Mouse (Mus musculus) midbrain, embryonic 15.5 days (tissue): Measurements from ENCODE around the gene Serpina9. TPM values are rescaled to one million over a fixed set of nuclear protein-coding genes. Genes with fewer than 3 reads are reported as not detected.

Experiments used
- ATAC-seq: fragments of 200-750 bp; cut with Nextera tagmentation; replicated peaks from 2 replicates; pipeline ENCODE4 v1.8.0; 2017; ENCODE audit warnings: moderate TSS enrichment
- H3K27ac ChIP-seq: fragments of 300-500 bp; sonication (generic); 2 replicates; pipeline ENCODE4 v1.5.1; 2015; ENCODE audit warnings: mild to moderate bottlenecking, inconsistent platforms
- H3K27me3 ChIP-seq: fragments of 300-500 bp; sonication (generic); replicated peaks from 2 replicates; pipeline ENCODE4 v1.6.1; 2015; ENCODE audit warnings: inconsistent platforms
- H3K36me3 ChIP-seq: fragments of 300-500 bp; sonication (generic); replicated peaks from 2 replicates; pipeline ENCODE4 v1.6.1; 2015; ENCODE audit warnings: inconsistent platforms
- H3K4me1 ChIP-seq: fragments of 300-500 bp; sonication (generic); 2 replicates; pipeline ENCODE4 v1.6.1; 2015; ENCODE audit warnings: inconsistent platforms
- H3K4me2 ChIP-seq: fragments of 300-500 bp; sonication (generic); 2 replicates; pipeline ENCODE4 v1.6.1; 2015; ENCODE audit warnings: inconsistent platforms, mild to moderate bottlenecking, moderate library complexity
- H3K4me3 ChIP-seq: fragments of 300-500 bp; sonication (generic); 2 replicates; pipeline ENCODE4 v1.5.1; 2015; ENCODE audit warnings: mild to moderate bottlenecking, inconsistent platforms
- H3K9ac ChIP-seq: fragments of 300-500 bp; sonication (generic); 2 replicates; pipeline ENCODE4 v1.6.1; 2015; ENCODE audit warnings: mild to moderate bottlenecking, inconsistent platforms
- H3K9me3 ChIP-seq: fragments of 300-500 bp; sonication (generic); 2 replicates; pipeline ENCODE4 v1.6.1; 2016; ENCODE audit warnings: inconsistent platforms
- WGBS: fragments of 180-500 bp; shearing (Covaris S2); methylation state at CpG from one replicate; pipeline ENCODE4 v1.1.7; 2015; ENCODE audit warnings: mixed read lengths; 5-methylcytosine and 5-hydroxymethylcytosine counted together
- polyA plus RNA-seq: library from polyadenylated mRNA; unstranded; fragments of >200 nt; fragmentation: Nextera tagmentation; extraction: Ambion mirVana; gene quantifications from 2 replicates; pipeline ENCODE4 v1.2.1, GENCODE M21; 2015

The Serpina9 gene
- polyA plus RNA-seq, 1 experiment from 2014 or later, result not detected

DNA sequence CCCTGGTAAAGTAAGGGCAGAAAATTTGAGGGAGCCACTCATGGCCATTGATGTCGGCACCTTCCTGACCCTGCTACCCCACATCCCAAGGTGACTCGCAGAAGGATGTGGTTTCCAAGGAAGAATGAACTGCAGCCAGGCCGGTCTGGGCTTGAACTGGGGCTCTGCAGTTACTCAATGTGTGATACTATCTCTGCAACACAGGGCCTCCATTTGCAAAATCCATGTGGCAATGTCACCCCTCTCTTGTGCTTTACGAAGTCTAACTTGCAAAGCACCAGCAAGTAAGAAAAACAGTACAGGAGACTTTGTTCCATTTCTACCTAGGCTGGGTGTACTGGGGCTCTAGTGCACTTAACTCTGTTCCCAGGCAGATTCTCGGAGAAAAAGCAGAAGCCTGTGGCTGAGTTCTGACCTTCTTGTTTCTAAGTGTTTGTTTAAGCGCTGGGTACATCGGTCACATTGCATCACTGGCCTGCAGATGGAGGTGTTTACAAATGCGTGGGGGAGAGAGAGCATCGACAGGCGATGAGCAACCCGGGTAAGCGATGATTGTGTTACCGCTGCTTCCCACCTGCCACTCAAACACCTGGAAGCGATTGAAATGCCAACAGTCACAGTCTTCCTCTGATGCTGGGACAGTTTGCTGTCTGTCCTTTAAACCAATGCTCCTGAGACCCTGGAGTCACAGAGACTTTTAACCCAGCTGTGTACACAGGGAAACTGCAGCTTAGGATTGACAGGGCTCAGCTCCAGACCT, 24.6 kb downstream of the Serpina9 start:
- Histone ChIP-seq H3K9ac (no peak overlapping the region), H3K9me3 (no peaks in the 10 kb centered on the region), H3K4me1 (no peaks in the 10 kb centered on the region), H3K4me3 (no peak overlapping the region), H3K36me3 (no peaks in the 10 kb centered on the region), H3K27ac (no peak overlapping the region), H3K4me2 (no peak overlapping the region), H3K27me3 (no peaks in the 10 kb centered on the region)
- no peak for ATAC-seq
- 65% methylated on average over 14 of the region's 14 CpGs for WGBS

DNA sequence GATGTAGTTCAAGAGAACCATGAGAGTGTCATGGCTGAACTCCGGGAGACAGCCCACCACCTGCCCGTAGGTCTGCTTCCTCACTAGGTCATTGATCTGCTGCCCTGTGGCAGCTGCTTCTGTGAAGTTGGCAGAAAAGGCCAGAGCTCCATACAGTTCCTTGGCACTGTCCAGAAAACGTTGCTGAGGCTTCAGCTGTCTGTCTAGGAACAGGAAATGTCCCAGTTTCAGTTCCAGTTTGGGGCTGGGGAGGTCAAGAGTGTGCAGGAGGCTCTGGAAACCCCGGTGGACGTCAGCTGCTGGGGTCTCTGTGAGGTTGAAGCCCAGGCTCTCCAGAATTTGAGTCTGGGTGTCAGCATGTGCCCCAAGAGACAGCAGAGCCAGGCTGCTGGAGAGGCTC, 27.7 kb downstream of the Serpina9 start:
- WGBS, result 77% methylated on average over 5 of the region's 5 CpGs
- Histone ChIP-seq H3K27me3 (no peaks in the 10 kb centered on the region), H3K9ac (no peak overlapping the region), H3K9me3 (no peaks in the 10 kb centered on the region), H3K4me2 (no peak overlapping the region), H3K27ac (no peak overlapping the region), H3K36me3 (no peaks in the 10 kb centered on the region), H3K4me3 (no peak overlapping the region), H3K4me1 (no peaks in the 10 kb centered on the region)
- ATAC-seq, result no peak

DNA sequence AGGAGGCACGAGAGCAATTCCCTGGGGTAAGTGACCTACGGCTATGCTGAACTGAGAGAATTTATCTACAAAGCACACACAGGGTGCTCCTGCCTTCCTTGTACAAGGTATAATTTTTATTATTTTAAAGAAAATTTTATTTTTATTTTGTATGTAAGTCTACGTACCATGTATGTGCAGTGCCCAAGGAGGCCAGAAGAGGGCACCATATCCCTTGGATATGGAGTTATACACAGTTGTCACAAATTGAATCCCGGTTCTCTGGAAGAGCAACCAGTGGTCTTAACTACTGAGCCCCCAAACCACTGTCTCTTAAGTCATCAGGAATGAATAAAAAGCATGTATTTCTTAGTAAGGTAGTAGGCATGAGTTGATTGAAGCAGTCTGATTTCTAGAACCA, 28.6 kb downstream of the Serpina9 start:
- H3K27me3 ChIP-seq, result no peaks in the 10 kb centered on the region
- H3K4me1 ChIP-seq, result no peaks in the 10 kb centered on the region
- no peak overlapping the region for H3K4me3 ChIP-seq
- no peak overlapping the region for H3K27ac ChIP-seq
- ATAC-seq, result no peak
- no peaks in the 10 kb centered on the region for H3K36me3 ChIP-seq
- 65% methylated on average over 4 of the region's 4 CpGs for WGBS
- no peaks in the 10 kb centered on the region for H3K9me3 ChIP-seq
- H3K9ac ChIP-seq, result no peak overlapping the region
- no peak overlapping the region for H3K4me2 ChIP-seq

DNA sequence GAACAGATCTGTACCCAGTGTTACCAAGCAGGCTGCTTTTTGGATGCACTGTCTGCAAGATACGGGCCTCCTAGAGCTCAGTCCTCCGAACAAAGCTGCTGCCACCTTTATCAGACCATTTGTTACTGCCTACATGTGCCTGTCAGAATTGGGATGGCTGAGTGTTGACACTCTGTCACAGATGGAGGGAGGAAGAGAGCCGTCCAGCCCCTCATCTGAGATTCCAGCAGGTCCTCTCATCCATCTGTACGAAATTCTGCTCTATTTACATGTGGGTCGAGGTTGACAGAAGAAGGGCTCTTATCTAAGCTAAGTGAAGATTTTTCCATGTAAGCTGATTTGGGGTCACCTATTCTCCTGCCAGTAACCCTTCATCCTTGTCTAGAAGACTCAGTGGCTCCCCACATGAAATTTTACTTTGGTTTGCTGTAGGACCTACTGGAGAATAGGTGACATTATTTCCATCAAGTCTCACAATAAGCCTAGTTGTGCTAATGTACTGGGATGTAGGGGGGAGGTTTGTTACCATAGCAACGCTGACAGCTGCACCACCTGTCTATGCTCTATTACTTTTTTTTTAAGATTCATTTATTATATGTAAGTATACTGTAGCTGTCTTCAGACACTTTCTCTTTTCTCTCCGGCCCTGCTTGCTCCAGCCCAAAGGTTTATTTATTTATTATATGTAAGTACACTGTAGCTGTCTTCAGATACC, 31.8 kb downstream of the Serpina9 start:
- Histone ChIP-seq H3K4me2 (no peak overlapping the region), H3K36me3 (no peaks in the 10 kb centered on the region), H3K9ac (no peak overlapping the region), H3K27ac (no peak overlapping the region), H3K4me1 (no peaks in the 10 kb centered on the region), H3K4me3 (no peak overlapping the region), H3K27me3 (no peaks in the 10 kb centered on the region), H3K9me3 (no peaks in the 10 kb centered on the region)
- peak; percentile 65 for ATAC-seq
- 79% methylated on average over 7 of the region's 7 CpGs for WGBS

DNA sequence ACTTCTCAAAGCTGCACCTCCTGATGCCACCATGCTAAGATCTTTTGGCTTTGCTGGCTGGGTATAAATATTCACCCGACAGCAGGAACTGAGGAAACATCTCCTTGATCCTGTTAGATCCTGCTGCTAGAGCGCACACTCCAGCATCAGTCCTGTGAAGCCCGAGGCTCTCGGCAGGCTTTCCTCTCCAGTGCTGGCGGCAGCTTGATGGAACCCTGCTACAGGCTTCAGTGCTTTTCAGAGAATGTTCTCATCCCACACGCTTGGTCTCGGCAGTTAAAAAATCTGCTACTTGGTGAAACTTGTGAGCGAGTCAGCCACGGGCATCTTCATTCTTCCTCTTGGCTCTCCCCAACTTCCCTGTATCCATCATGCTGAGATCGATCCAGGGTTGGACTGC, 35.3 kb downstream of the Serpina9 start:
- Histone ChIP-seq H3K4me1 (no peaks in the 10 kb centered on the region), H3K27me3 (no peaks in the 10 kb centered on the region), H3K9ac (no peak overlapping the region), H3K4me2 (no peak overlapping the region), H3K9me3 (no peaks in the 10 kb centered on the region), H3K4me3 (no peak overlapping the region), H3K27ac (no peak overlapping the region), H3K36me3 (no peaks in the 10 kb centered on the region)
- no peak for ATAC-seq
- WGBS, result 85% methylated on average over 10 of the region's 10 CpGs

DNA sequence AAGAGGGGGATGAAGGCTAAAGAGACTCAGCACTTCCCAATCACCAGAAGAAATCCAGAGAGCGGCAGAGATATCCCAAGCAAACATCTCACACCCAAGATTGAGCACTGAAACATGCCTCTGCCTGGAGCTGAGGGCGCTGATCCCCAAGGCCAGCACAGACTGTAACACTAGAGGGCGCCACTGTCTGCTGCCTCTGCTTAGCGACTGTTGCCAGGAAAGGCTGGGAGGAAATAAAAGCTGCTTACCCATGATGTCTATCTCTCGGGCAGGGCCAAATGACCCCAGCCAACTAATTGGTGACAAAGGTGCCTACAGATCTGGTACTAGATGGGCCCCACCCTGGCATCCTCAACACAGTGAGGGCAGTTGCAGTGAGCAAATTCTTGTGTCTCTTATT, 35.7 kb downstream of the Serpina9 start:
- Histone ChIP-seq H3K27ac (no peak overlapping the region), H3K36me3 (no peaks in the 10 kb centered on the region), H3K27me3 (no peaks in the 10 kb centered on the region), H3K9me3 (no peaks in the 10 kb centered on the region), H3K9ac (no peak overlapping the region), H3K4me1 (no peaks in the 10 kb centered on the region), H3K4me2 (no peak overlapping the region), H3K4me3 (no peak overlapping the region)
- no peak for ATAC-seq
- WGBS, result 36% methylated on average over 5 of the region's 5 CpGs

DNA sequence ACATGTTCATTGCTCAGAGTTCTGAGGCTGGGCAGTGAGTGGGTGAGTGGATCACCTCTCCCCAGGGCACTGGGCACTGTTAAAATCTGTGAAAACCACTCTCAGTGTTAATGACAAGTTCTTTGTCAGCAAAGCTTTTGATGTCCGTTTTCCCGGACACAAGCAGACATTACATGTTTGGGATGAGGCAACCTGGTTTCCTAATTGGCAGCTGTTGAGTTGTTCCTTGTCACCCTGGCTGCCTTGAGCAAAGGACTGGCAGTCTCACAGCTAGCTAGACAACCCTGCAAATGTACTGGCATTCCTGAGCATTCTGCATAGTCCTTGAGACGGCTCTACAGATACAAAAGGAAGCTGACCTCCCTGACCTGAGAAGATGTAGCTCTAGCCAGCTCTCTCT, 36.5 kb downstream of the Serpina9 start:
- no peak for ATAC-seq
- WGBS, result 41% methylated on average over 3 of the region's 3 CpGs

DNA sequence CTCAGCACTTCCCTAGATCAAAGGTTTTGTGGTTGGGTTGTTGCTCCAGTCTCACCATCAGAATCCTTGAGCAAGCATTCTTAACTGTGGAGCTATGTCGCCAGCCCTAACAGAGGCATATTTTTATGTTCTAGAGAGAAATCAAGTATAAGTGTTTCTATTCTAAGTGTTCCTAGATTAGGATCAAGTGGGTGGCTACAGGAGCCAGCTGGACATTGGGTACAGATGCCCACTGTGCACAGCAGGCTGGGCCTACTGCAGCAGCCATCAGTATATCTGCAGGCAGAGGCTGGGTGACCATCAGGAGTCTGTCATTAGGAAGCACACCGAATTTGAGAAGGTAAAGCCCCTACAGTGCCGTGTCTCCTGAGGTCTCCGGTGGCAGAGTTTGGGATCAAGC, 42.5 kb downstream of the Serpina9 start:
- H3K9me3 ChIP-seq, result no peaks in the 10 kb centered on the region
- ATAC-seq, result no peak
- H3K27me3 ChIP-seq, result no peaks in the 10 kb centered on the region
- no peak overlapping the region for H3K27ac ChIP-seq
- no peak overlapping the region for H3K4me2 ChIP-seq
- H3K9ac ChIP-seq, result no peak overlapping the region
- 96% methylated on average over 4 of the region's 4 CpGs for WGBS
- H3K36me3 ChIP-seq, result no peaks in the 10 kb centered on the region
- no peaks in the 10 kb centered on the region for H3K4me1 ChIP-seq
- H3K4me3 ChIP-seq, result no peak overlapping the region

More for the DNA sequence above, 36.5 kb downstream of the Serpina9 start:
- no peak overlapping the region for H3K9ac ChIP-seq
- H3K4me1 ChIP-seq, result no peaks in the 10 kb centered on the region
- no peak overlapping the region for H3K27ac ChIP-seq
- no peaks in the 10 kb centered on the region for H3K36me3 ChIP-seq
- no peaks in the 10 kb centered on the region for H3K9me3 ChIP-seq
- no peaks in the 10 kb centered on the region for H3K27me3 ChIP-seq
- no peak overlapping the region for H3K4me2 ChIP-seq
- no peak overlapping the region for H3K4me3 ChIP-seq

DNA sequence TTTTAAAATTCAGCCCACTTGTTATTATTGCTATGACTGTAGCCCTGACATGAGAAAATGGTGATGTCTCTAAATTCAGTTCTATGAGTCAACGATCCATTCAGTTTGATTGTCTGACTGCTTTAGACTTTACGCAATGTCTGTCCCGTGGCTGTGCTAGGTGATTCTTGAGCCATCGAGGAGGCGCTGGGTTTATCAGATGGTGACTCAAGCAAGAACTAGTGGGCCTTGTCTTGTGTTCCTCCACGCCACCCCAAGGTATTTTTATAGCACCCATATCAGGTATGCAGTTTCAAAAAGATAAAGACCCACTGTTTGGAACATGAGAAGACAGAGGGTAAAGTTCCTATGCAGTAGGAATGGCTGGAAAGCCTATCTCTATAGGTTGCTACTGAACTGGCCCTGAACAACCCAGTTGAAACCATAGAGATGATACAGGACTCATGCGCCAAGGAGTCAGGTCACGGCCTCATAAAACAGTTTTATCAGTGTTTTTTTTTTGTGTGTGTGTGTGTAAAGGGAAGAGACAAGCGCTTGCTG, 43.9 kb downstream of the Serpina9 start:
- H3K36me3 ChIP-seq, result no peaks in the 10 kb centered on the region
- no peaks in the 10 kb centered on the region for H3K9me3 ChIP-seq
- no peak for ATAC-seq
- no peak overlapping the region for H3K4me3 ChIP-seq
- no peak overlapping the region for H3K4me2 ChIP-seq
- WGBS, result 93% methylated on average over 9 of the region's 9 CpGs
- no peak overlapping the region for H3K9ac ChIP-seq
- H3K27me3 ChIP-seq, result no peaks in the 10 kb centered on the region
- H3K27ac ChIP-seq, result no peak overlapping the region
- H3K4me1 ChIP-seq, result no peaks in the 10 kb centered on the region

DNA sequence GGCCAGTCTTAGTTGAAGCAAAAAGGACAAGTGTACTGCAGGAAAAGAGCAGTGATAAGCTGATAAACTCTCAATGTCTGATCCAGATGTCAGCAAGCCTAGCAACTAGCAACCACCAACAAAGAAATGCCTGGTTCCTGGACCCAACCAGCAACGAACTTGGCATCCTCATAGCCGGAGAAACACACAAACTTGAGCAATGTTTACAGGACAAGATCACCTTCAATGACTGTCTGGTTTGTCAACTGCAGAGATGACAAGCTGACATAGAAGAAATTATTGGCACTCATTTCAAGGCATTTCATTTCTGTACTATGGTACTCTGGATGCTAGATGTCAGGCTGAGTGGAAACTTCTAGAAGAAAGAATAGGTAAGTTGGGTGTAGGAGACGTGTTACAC, 46.8 kb downstream of the Serpina9 start:
- no peak overlapping the region for H3K9ac ChIP-seq
- no peak for ATAC-seq
- no peak overlapping the region for H3K4me2 ChIP-seq
- WGBS, result 71% methylated on average over 3 of the region's 3 CpGs
- no peak overlapping the region for H3K27ac ChIP-seq
- H3K27me3 ChIP-seq, result no peaks in the 10 kb centered on the region
- no peaks in the 10 kb centered on the region for H3K9me3 ChIP-seq
- no peak overlapping the region for H3K4me3 ChIP-seq
- H3K36me3 ChIP-seq, result no peaks in the 10 kb centered on the region
- no peaks in the 10 kb centered on the region for H3K4me1 ChIP-seq

DNA sequence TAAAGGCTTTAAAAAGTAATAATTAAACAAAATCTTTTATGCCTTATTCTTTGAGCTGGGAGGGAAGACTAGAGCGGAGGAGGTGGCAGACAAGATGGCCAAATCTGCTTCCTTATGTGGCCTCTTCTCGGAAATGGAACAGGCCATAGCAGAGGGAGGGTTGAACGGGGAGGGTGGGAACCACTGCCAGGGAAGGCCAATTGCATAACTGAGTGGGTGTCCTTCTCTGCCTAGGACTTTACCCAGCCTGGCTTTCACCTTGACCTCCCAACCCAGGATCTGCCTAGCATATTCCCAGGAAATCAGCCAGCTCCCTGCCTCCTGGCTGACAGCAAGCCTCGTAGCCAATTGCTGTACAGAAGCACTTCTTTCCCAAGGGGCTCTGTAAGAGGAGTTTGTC, 50.3 kb downstream of the Serpina9 start:
- Histone ChIP-seq H3K4me3 (no peak overlapping the region), H3K27ac (no peak overlapping the region), H3K27me3 (no peaks in the 10 kb centered on the region), H3K4me2 (no peak overlapping the region), H3K4me1 (no peaks in the 10 kb centered on the region), H3K36me3 (no peaks in the 10 kb centered on the region), H3K9ac (no peak overlapping the region), H3K9me3 (no peaks in the 10 kb centered on the region)
- ATAC-seq, result no peak
- WGBS, result 82% methylated on average over 4 of the region's 4 CpGs

DNA sequence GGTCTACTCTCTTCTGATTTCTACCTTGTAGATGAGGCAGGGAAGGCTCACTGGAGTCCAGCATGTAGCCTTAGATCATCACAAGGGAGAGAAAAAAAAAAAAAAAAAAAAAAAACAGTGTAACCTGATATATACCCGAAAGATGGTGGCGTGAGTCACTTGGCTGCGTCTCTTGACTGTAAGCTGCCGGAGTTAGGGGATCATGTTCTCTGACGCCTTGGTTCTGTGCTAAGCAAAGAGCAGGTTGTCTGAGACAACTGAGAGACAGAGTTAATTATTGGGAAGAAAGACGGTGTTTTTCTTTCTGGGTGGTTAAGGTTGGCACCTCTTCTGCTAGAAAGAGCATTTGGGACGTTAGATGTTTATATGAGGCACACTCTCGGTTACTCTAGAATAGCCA, 50.7 kb downstream of the Serpina9 start:
- no peak for ATAC-seq
- H3K27ac ChIP-seq, result no peak overlapping the region
- 90% methylated on average over 8 of the region's 8 CpGs for WGBS
- no peaks in the 10 kb centered on the region for H3K36me3 ChIP-seq
- H3K4me1 ChIP-seq, result no peaks in the 10 kb centered on the region
- H3K27me3 ChIP-seq, result no peaks in the 10 kb centered on the region
- no peak overlapping the region for H3K4me3 ChIP-seq
- H3K9ac ChIP-seq, result no peak overlapping the region
- no peak overlapping the region for H3K4me2 ChIP-seq
- no peaks in the 10 kb centered on the region for H3K9me3 ChIP-seq

DNA sequence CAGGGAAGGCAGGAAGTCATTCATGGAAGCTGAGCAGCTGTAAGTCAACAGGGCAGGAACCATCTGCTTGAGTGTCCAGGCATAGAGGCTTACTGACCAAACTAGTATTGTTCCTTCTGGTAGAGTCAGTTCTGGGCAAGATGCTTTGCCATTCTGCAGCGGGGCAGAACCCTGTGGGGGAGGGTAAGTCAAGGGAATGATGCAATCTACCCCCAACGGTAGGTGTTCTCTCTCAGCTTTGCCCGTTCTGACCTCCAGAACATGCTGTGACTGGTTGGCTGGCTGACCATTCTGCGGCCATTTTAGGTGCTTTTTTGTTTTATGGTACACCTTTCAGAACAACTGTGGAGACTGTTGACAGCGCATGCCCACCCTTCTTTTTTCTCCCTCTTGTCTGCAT, 51.2 kb downstream of the Serpina9 start:
- Histone ChIP-seq H3K9me3 (no peaks in the 10 kb centered on the region), H3K36me3 (no peaks in the 10 kb centered on the region), H3K4me1 (no peaks in the 10 kb centered on the region), H3K9ac (no peak overlapping the region), H3K27me3 (no peaks in the 10 kb centered on the region), H3K4me3 (no peak overlapping the region), H3K4me2 (no peak overlapping the region), H3K27ac (no peak overlapping the region)
- 87% methylated on average over 5 of the region's 5 CpGs for WGBS
- ATAC-seq, result no peak
